Mouse (Mus musculus) thymus, adult 2 months (tissue): Measurements from ENCODE around the gene Scin.

Source experiments
- CTCF ChIP-seq: fragments of 200-500 bp; IDR thresholded peaks from 2 replicates; pipeline ENCODE4 v1.5.1; 2012; ENCODE audit warnings: mild to moderate bottlenecking, control low read depth, low read length, moderate library complexity, borderline replicate concordance; ENCODE audit not compliant: control insufficient read depth, poor library complexity, insufficient read depth; ENCODE audit errors: extremely low read depth
- POLR2A ChIP-seq: fragments of 200-500 bp; IDR thresholded peaks from 2 replicates; pipeline ENCODE4 v1.6.1; 2012; ENCODE audit warnings: mild to moderate bottlenecking, low read length, control low read depth, moderate library complexity; ENCODE audit not compliant: control insufficient read depth, poor library complexity, insufficient read depth; ENCODE audit errors: extremely low read depth

GRCm38 (mm10) chr12:40027846-40028245 lies 106.2 kb downstream of the Scin start:
- no peak for TF ChIP-seq POLR2A
- no peak for TF ChIP-seq CTCF
